Mouse (Mus musculus): ENCODE measurements around the gene Pcyt1a. TPM values are rescaled to one million over a fixed set of nuclear protein-coding genes. Genes with fewer than 3 reads are reported as not detected.

Pcyt1a gene
- polyA plus RNA-seq, 1 experiment, result not detected

- 96% methylated on average over 1 of the region's 1 CpGs for WGBS
- TF ChIP-seq POLR2A (IDR thresholded peaks at IDR 0.05; ENCODE audit: insufficient read depth, low read depth, low read length) (no peak), CTCF (IDR thresholded peaks at IDR 0.05; ENCODE audit: insufficient read depth, low read depth, low read length) (no peak)
- Histone ChIP-seq H3K4me3 (ENCODE audit: insufficient read depth, low read depth, low read length) (no peak overlapping the region), H3K27ac (ENCODE audit: insufficient read depth, low read depth, low read length) (no peak overlapping the region), H3K4me1 (ENCODE audit: control insufficient read depth, insufficient read depth, low read length) (no peaks in the 10 kb centered on the region)
These were observed 14.8 kb downstream of the Pcyt1a start for GRCm38 (mm10) chr16:32445558-32445957.

- WGBS, result 89% methylated on average over 2 of the region's 2 CpGs
- TF ChIP-seq CTCF (IDR thresholded peaks at IDR 0.05; ENCODE audit: insufficient read depth, low read depth, low read length) (no peak), POLR2A (IDR thresholded peaks at IDR 0.05; ENCODE audit: insufficient read depth, low read depth, low read length) (no peak)
- H3K4me1 ChIP-seq (ENCODE audit: control insufficient read depth, insufficient read depth, low read length), result no peaks in the 10 kb centered on the region
- H3K27ac ChIP-seq (ENCODE audit: insufficient read depth, low read depth, low read length), result no peak overlapping the region
- H3K4me3 ChIP-seq (ENCODE audit: insufficient read depth, low read depth, low read length), result no peak overlapping the region
These were observed 15.9 kb downstream of the Pcyt1a start for GRCm38 (mm10) chr16:32446563-32447138.

- 84% methylated on average over 3 of the region's 3 CpGs for WGBS
- TF ChIP-seq CTCF (IDR thresholded peaks at IDR 0.05; ENCODE audit: insufficient read depth, low read depth, low read length) (no peak), POLR2A (IDR thresholded peaks at IDR 0.05; ENCODE audit: insufficient read depth, low read depth, low read length) (no peak)
- no peaks in the 10 kb centered on the region for H3K4me1 ChIP-seq (ENCODE audit: control insufficient read depth, insufficient read depth, low read length)
These were observed 18.9 kb downstream of the Pcyt1a start for GRCm38 (mm10) chr16:32449665-32450064.

GRCm38 (mm10) chr16:32450133-32450532 lies 19.4 kb downstream of the Pcyt1a start:
- TF ChIP-seq CTCF (IDR thresholded peaks at IDR 0.05; ENCODE audit: insufficient read depth, low read depth, low read length), result no peak
- no peak for TF ChIP-seq POLR2A (IDR thresholded peaks at IDR 0.05; ENCODE audit: insufficient read depth, low read depth, low read length)
- WGBS, result 99% methylated on average over 2 of the region's 2 CpGs
- Histone ChIP-seq H3K4me1 (ENCODE audit: control insufficient read depth, insufficient read depth, low read length) (no peaks in the 10 kb centered on the region), H3K4me3 (ENCODE audit: insufficient read depth, low read depth, low read length) (no peak overlapping the region), H3K27ac (ENCODE audit: insufficient read depth, low read depth, low read length) (no peak overlapping the region)

More at GRCm38 (mm10) chr16:32449665-32450064, 18.9 kb downstream of the Pcyt1a start:
- Histone ChIP-seq H3K4me3 (ENCODE audit: insufficient read depth, low read depth, low read length) (no peak overlapping the region), H3K27ac (ENCODE audit: insufficient read depth, low read depth, low read length) (no peak overlapping the region)

- no peak overlapping the region for H3K4me3 ChIP-seq (ENCODE audit: insufficient read depth, low read depth, low read length)
- WGBS, result 95% methylated on average over 8 of the region's 8 CpGs
- H3K4me1 ChIP-seq (ENCODE audit: control insufficient read depth, insufficient read depth, low read length), result no peaks in the 10 kb centered on the region
- no peak for TF ChIP-seq POLR2A (IDR thresholded peaks at IDR 0.05; ENCODE audit: insufficient read depth, low read depth, low read length)
- TF ChIP-seq CTCF (IDR thresholded peaks at IDR 0.05; ENCODE audit: insufficient read depth, low read depth, low read length), result no peak
- no peak overlapping the region for H3K27ac ChIP-seq (ENCODE audit: insufficient read depth, low read depth, low read length)
These were observed 22.4 kb downstream of the Pcyt1a start for GRCm38 (mm10) chr16:32453102-32453501.

- 94% methylated on average over 5 of the region's 5 CpGs for WGBS
These were observed 23.9 kb downstream of the Pcyt1a start for GRCm38 (mm10) chr16:32454646-32455045.

GRCm38 (mm10) chr16:32456086-32456485 lies 25.4 kb downstream of the Pcyt1a start:
- TF ChIP-seq POLR2A (IDR thresholded peaks at IDR 0.05; ENCODE audit: insufficient read depth, low read depth, low read length) (no peak), CTCF (IDR thresholded peaks at IDR 0.05; ENCODE audit: insufficient read depth, low read depth, low read length) (no peak)
- H3K4me1 ChIP-seq (ENCODE audit: control insufficient read depth, insufficient read depth, low read length), result no peaks in the 10 kb centered on the region
- no peak overlapping the region for H3K4me3 ChIP-seq (ENCODE audit: insufficient read depth, low read depth, low read length)
- no peak overlapping the region for H3K27ac ChIP-seq (ENCODE audit: insufficient read depth, low read depth, low read length)

More at GRCm38 (mm10) chr16:32454646-32455045, 23.9 kb downstream of the Pcyt1a start:
- Histone ChIP-seq H3K27ac (ENCODE audit: insufficient read depth, low read depth, low read length) (no peak overlapping the region), H3K4me3 (ENCODE audit: insufficient read depth, low read depth, low read length) (no peak overlapping the region), H3K4me1 (ENCODE audit: control insufficient read depth, insufficient read depth, low read length) (no peaks in the 10 kb centered on the region)
- TF ChIP-seq POLR2A (IDR thresholded peaks at IDR 0.05; ENCODE audit: insufficient read depth, low read depth, low read length) (no peak), CTCF (IDR thresholded peaks at IDR 0.05; ENCODE audit: insufficient read depth, low read depth, low read length) (no peak)

GRCm38 (mm10) chr16:32456761-32457160 lies 26.0 kb downstream of the Pcyt1a start:
- TF ChIP-seq POLR2A (IDR thresholded peaks at IDR 0.05; ENCODE audit: insufficient read depth, low read depth, low read length) (no peak), CTCF (IDR thresholded peaks at IDR 0.05; ENCODE audit: insufficient read depth, low read depth, low read length) (no peak)

GRCm38 (mm10) chr16:32457589-32458386 lies 27.1 kb downstream of the Pcyt1a start:
- Histone ChIP-seq H3K4me3 (ENCODE audit: insufficient read depth, low read depth, low read length) (no peak overlapping the region), H3K27ac (ENCODE audit: insufficient read depth, low read depth, low read length) (no peak overlapping the region), H3K4me1 (ENCODE audit: control insufficient read depth, insufficient read depth, low read length) (no peaks in the 10 kb centered on the region)
- WGBS, result 66% methylated on average over 10 of the region's 10 CpGs
- no peak for TF ChIP-seq CTCF (IDR thresholded peaks at IDR 0.05; ENCODE audit: insufficient read depth, low read depth, low read length)
- TF ChIP-seq POLR2A (IDR thresholded peaks at IDR 0.05; ENCODE audit: insufficient read depth, low read depth, low read length), result no peak

More at GRCm38 (mm10) chr16:32456761-32457160, 26.0 kb downstream of the Pcyt1a start:
- WGBS, result 100% methylated on average over 1 of the region's 1 CpGs
- no peaks in the 10 kb centered on the region for H3K4me1 ChIP-seq (ENCODE audit: control insufficient read depth, insufficient read depth, low read length)
- no peak overlapping the region for H3K4me3 ChIP-seq (ENCODE audit: insufficient read depth, low read depth, low read length)
- no peak overlapping the region for H3K27ac ChIP-seq (ENCODE audit: insufficient read depth, low read depth, low read length)

Data from olfactory bulb, adult 2 months (tissue).